Mouse (Mus musculus) forebrain, embryonic 11.5 days (tissue): ENCODE measurements at regions not wholly inside any gene's neighbourhood (a gene's known extent, or its start where the extent isn't known, plus 50 kb on each side); places are given as distances from the start of the nearest gene placed in this dataset.

Experiments used
- ATAC-seq: fragments of 200-750 bp; cut with Nextera tagmentation; replicated peaks from 2 replicates; pipeline ENCODE4 v1.8.0; 2017; ENCODE audit warnings: moderate TSS enrichment; ENCODE audit not compliant: low FRiP score
- DNase-seq: peaks from one replicate; pipeline ENCODE4 v3.0.0-alpha.2; 2017; ENCODE audit warnings: low spot score
- H3K27ac ChIP-seq: fragments of 300-500 bp; sonication (generic); 2 replicates; pipeline ENCODE4 v1.5.1; 2014; ENCODE audit warnings: low read depth, low read length
- H3K27me3 ChIP-seq: fragments of 300-500 bp; sonication (generic); 2 replicates; pipeline ENCODE4 v1.6.1; 2014; ENCODE audit warnings: mild to moderate bottlenecking, low read length, mixed read lengths; ENCODE audit not compliant: control insufficient read depth, insufficient read depth
- H3K36me3 ChIP-seq: fragments of 300-500 bp; sonication (generic); 2 replicates; pipeline ENCODE4 v1.6.1; 2014; ENCODE audit warnings: mild to moderate bottlenecking, low read length, moderate library complexity, mixed read lengths; ENCODE audit not compliant: control insufficient read depth, insufficient read depth
- H3K4me1 ChIP-seq: fragments of 300-500 bp; sonication (generic); replicated peaks from 2 replicates; pipeline ENCODE4 v1.6.1; 2014; ENCODE audit warnings: low read length, mixed read lengths; ENCODE audit not compliant: control insufficient read depth, insufficient read depth
- H3K4me2 ChIP-seq: fragments of 300-500 bp; sonication (generic); 2 replicates; pipeline ENCODE4 v1.6.1; 2014; ENCODE audit warnings: low read depth, mild to moderate bottlenecking, low read length, moderate library complexity, mixed read lengths; ENCODE audit not compliant: severe bottlenecking
- H3K4me3 ChIP-seq: fragments of 300-500 bp; sonication (generic); 2 replicates; pipeline ENCODE4 v1.5.1; 2014; ENCODE audit warnings: low read depth, low read length
- H3K9ac ChIP-seq: fragments of 300-500 bp; sonication (generic); 2 replicates; pipeline ENCODE4 v1.6.1; 2014; ENCODE audit warnings: low read length
- H3K9me3 ChIP-seq: fragments of 300-500 bp; sonication (generic); 2 replicates; pipeline ENCODE4 v1.6.1; 2016; ENCODE audit warnings: low read length, mixed read lengths; ENCODE audit not compliant: control insufficient read depth
- WGBS: fragments of 180-500 bp; shearing (Covaris S2); extraction: QIAGEN DNeasy Blood & Tissue Kit; methylation state at CpG from one replicate; pipeline ENCODE4 v1.1.7; 2014; 5-methylcytosine and 5-hydroxymethylcytosine counted together

GRCm38 (mm10) chr13:107264581-107264980 is 242.7 kb upstream of the Kif2a start:
- ATAC-seq (no peak), DNase-seq (no peak)
- 71% methylated on average over 6 of the region's 6 CpGs for WGBS
- Histone ChIP-seq H3K4me3 (no peak overlapping the region), H3K4me2 (no peak overlapping the region), H3K36me3 (no peaks in the 10 kb centered on the region), H3K9ac (no peak overlapping the region), H3K9me3 (no peaks in the 10 kb centered on the region), H3K4me1 (no peaks in the 10 kb centered on the region), H3K27me3 (no peaks in the 10 kb centered on the region), H3K27ac (no peak overlapping the region)

- Histone ChIP-seq H3K4me1 (no peaks in the 10 kb centered on the region), H3K9me3 (no peaks in the 10 kb centered on the region), H3K9ac (no peak overlapping the region), H3K27me3 (no peaks in the 10 kb centered on the region), H3K36me3 (no peaks in the 10 kb centered on the region), H3K27ac (no peak overlapping the region), H3K4me2 (no peak overlapping the region), H3K4me3 (no peak overlapping the region)
- no peak for DNase-seq
- peak; percentile 67 for ATAC-seq
- WGBS, result 7% methylated on average over 6 of the region's 6 CpGs
Observed at GRCm38 (mm10) chr13:107261479-107262050, 239.6 kb upstream of the Kif2a start.

GRCm38 (mm10) chr13:107260274-107260673 is 238.3 kb upstream of the Kif2a start:
- 88% methylated on average over 4 of the region's 4 CpGs for WGBS
- no peak for DNase-seq
- H3K27me3 ChIP-seq, result no peaks in the 10 kb centered on the region
- no peaks in the 10 kb centered on the region for H3K4me1 ChIP-seq
- H3K4me2 ChIP-seq, result no peak overlapping the region
- H3K36me3 ChIP-seq, result no peaks in the 10 kb centered on the region
- H3K9me3 ChIP-seq, result no peaks in the 10 kb centered on the region
- no peak overlapping the region for H3K9ac ChIP-seq
- H3K27ac ChIP-seq, result no peak overlapping the region
- H3K4me3 ChIP-seq, result no peak overlapping the region
- ATAC-seq, result no peak

DNA sequence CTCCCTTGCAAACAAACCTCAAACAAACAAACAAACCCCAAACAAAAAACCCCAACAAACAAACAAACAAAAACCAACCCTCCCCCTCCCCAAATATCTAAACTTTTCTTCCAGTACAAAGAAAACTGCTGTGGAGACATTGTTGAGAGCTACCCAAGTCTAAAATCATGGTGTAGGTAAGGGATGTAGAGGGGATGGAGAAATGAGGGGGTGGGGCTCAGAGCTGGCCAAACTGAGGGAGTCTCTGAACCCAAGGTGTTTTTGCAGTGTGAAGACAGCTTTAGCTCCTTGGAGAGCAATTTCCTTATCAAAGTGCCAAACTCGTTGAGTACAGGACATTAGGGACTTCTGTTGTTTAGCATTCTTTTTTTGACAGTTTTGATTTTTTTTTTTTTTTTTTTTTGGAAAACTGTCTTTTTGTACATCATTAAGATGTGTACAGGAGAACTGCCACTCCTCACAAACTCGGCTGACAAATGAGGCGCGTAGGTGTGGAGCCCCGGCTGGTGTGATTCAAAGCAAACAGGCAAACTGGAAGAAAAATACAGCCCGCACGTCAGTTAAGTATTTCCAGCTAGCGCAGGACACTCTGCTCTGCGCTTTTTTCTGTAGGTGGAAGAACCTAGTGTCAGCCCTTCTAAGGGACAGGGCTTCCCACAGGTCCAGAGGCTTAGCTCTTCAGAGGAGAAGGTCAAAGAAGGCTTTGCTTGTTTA is 226.0 kb upstream of the Kif2a start:
- DNase-seq (no peak), ATAC-seq (peak; percentile 71)
- H3K36me3 ChIP-seq, result no peaks in the 10 kb centered on the region
- H3K4me1 ChIP-seq, result peaks cover 10% of the 10 kb centered on the region; the same call in 1 of the 2 replicates
- peak overlapping the region; percentile 12; the same call in 1 of the 2 replicates for H3K9ac ChIP-seq
- H3K27me3 ChIP-seq, result no peaks in the 10 kb centered on the region
- no peaks in the 10 kb centered on the region for H3K9me3 ChIP-seq
- H3K4me3 ChIP-seq, result no peak overlapping the region
- WGBS, result 27% methylated on average over 9 of the region's 9 CpGs
- H3K4me2 ChIP-seq, result peak overlapping the region; percentile 48; the same call in 1 of the 2 replicates
- H3K27ac ChIP-seq, result no peak overlapping the region; the same call in 1 of the 2 replicates

GRCm38 (mm10) chr13:107246956-107247751 is 225.2 kb upstream of the Kif2a start:
- 4% methylated on average over 17 of the region's 17 CpGs for WGBS
- ATAC-seq, result peak; percentile 94
- H3K27me3 ChIP-seq, result no peaks in the 10 kb centered on the region

GRCm38 (mm10) chr13:107244173-107244572 is 222.2 kb upstream of the Kif2a start:
- ATAC-seq, result no peak

More at GRCm38 (mm10) chr13:107246956-107247751, 225.2 kb upstream of the Kif2a start:
- DNase-seq, result peak; percentile 75
- Histone ChIP-seq H3K4me3 (peak overlapping the region; percentile 21; the same call in 1 of the 2 replicates), H3K4me1 (peaks cover 10% of the 10 kb centered on the region; the same call in 1 of the 2 replicates), H3K36me3 (no peaks in the 10 kb centered on the region), H3K9ac (peak overlapping the region; percentile 52), H3K27ac (peak overlapping the region; percentile 68), H3K4me2 (peak overlapping the region; percentile 48), H3K9me3 (no peaks in the 10 kb centered on the region)

DNA sequence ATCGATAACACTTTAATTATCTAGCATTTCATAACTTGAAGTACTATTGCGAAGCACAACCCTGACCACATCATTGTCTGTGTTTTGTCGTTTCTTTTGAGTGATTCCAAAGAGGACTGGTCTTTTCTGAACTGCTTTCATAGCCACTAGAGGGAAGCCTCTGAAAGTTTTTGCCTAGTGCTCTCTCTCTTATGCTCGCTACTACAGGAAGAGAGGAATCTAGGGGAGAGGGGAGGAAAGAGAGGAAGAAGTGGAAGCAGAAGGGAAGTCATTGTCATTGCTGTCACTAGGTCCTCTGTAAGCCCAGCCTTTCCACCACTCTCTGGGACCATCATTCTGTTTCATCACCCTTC is 217.1 kb upstream of the Kif2a start:
- DNase-seq (no peak), ATAC-seq (no peak)
- Histone ChIP-seq H3K27me3 (no peaks in the 10 kb centered on the region), H3K36me3 (no peaks in the 10 kb centered on the region), H3K9ac (no peak overlapping the region), H3K4me1 (no peaks in the 10 kb centered on the region), H3K27ac (no peak overlapping the region), H3K9me3 (no peaks in the 10 kb centered on the region), H3K4me2 (no peak overlapping the region), H3K4me3 (no peak overlapping the region)
- WGBS, result 76% methylated on average over 4 of the region's 4 CpGs

More at GRCm38 (mm10) chr13:107244173-107244572, 222.2 kb upstream of the Kif2a start:
- H3K4me3 ChIP-seq, result no peak overlapping the region
- no peak overlapping the region for H3K9ac ChIP-seq
- H3K27ac ChIP-seq, result no peak overlapping the region
- H3K4me2 ChIP-seq, result no peak overlapping the region
- no peaks in the 10 kb centered on the region for H3K36me3 ChIP-seq
- no peaks in the 10 kb centered on the region for H3K9me3 ChIP-seq
- WGBS, result 92% methylated on average over 3 of the region's 3 CpGs
- peaks cover 10% of the 10 kb centered on the region; the same call in 1 of the 2 replicates for H3K4me1 ChIP-seq
- DNase-seq, result no peak
- H3K27me3 ChIP-seq, result no peaks in the 10 kb centered on the region

GRCm38 (mm10) chr13:107238364-107239034 is 216.6 kb upstream of the Kif2a start:
- Histone ChIP-seq H3K4me1 (no peaks in the 10 kb centered on the region), H3K27ac (no peak overlapping the region), H3K9me3 (no peaks in the 10 kb centered on the region), H3K36me3 (no peaks in the 10 kb centered on the region), H3K27me3 (no peaks in the 10 kb centered on the region), H3K9ac (no peak overlapping the region), H3K4me2 (no peak overlapping the region), H3K4me3 (no peak overlapping the region)
- no peak for ATAC-seq
- DNase-seq, result no peak
- 83% methylated on average over 9 of the region's 9 CpGs for WGBS
